Mouse (Mus musculus) liver, postnatal 0 days (tissue): ENCODE data around the gene Myocd. TPM values are rescaled to one million over a fixed set of nuclear protein-coding genes. Genes with fewer than 3 reads are reported as not detected.

Source experiments
- ATAC-seq: fragments of 200-750 bp; cut with Nextera tagmentation; 2 replicates; pipeline ENCODE4 v1.8.0; 2017; ENCODE audit warnings: mild to moderate bottlenecking, moderate library complexity
- DNase-seq: peaks from one replicate; pipeline ENCODE4 v3.0.0-alpha.2; 2016
- H3K27ac ChIP-seq: fragments of 300-500 bp; sonication (generic); 2 replicates; pipeline ENCODE4 v1.5.1; 2014; ENCODE audit warnings: antibody characterized with exemption, moderate library complexity, mild to moderate bottlenecking, low read depth
- H3K27me3 ChIP-seq: fragments of 300-500 bp; sonication (generic); 2 replicates; pipeline ENCODE4 v1.6.1; 2014; ENCODE audit warnings: low read length, control low read depth, mixed read lengths; ENCODE audit not compliant: insufficient read depth
- H3K36me3 ChIP-seq: fragments of 300-500 bp; sonication (generic); replicated peaks from 2 replicates; pipeline ENCODE4 v1.6.1; 2014; ENCODE audit warnings: mild to moderate bottlenecking, control low read depth, low read length, moderate library complexity, mixed read lengths; ENCODE audit not compliant: insufficient read depth
- H3K4me1 ChIP-seq: fragments of 300-500 bp; sonication (generic); 2 replicates; pipeline ENCODE4 v1.6.1; 2014; ENCODE audit warnings: antibody characterized with exemption, mild to moderate bottlenecking, control low read depth; ENCODE audit not compliant: insufficient read depth
- H3K4me2 ChIP-seq: fragments of 300-500 bp; sonication (generic); 2 replicates; pipeline ENCODE4 v1.6.1; 2014; ENCODE audit warnings: low read depth, mild to moderate bottlenecking, low read length, moderate library complexity, mixed read lengths
- H3K4me3 ChIP-seq: fragments of 300-500 bp; sonication (generic); 2 replicates; pipeline ENCODE4 v1.5.1; 2014; ENCODE audit warnings: low read depth, low read length
- H3K9ac ChIP-seq: fragments of 300-500 bp; sonication (generic); replicated peaks from 2 replicates; pipeline ENCODE4 v1.6.1; 2014; ENCODE audit warnings: mild to moderate bottlenecking, moderate library complexity
- H3K9me3 ChIP-seq: fragments of 300-500 bp; sonication (generic); 2 replicates; pipeline ENCODE4 v1.6.1; 2016; ENCODE audit warnings: mild to moderate bottlenecking, control low read depth, low read length, mixed read lengths
- CTCF ChIP-seq: sonication (generic); IDR thresholded peaks from 2 replicates; pipeline ENCODE4 v1.5.1; 2016; ENCODE audit warnings: antibody characterized with exemption, low read depth
- EP300 ChIP-seq: IDR thresholded peaks from 2 replicates; pipeline ENCODE4 v1.6.1; 2016; ENCODE audit warnings: antibody characterized with exemption, low read depth, mild to moderate bottlenecking
- WGBS: fragments of 180-500 bp; shearing (Covaris S2); extraction: QIAGEN DNeasy Blood & Tissue Kit; methylation state at CpG from one replicate; pipeline ENCODE4 v1.1.7; 2014; ENCODE audit not compliant: insufficient replicate concordance; 5-methylcytosine and 5-hydroxymethylcytosine counted together
- polyA plus RNA-seq: library from polyadenylated mRNA; unstranded; fragments of >200 nt; fragmentation: Nextera tagmentation; extraction: Ambion mirVana; gene quantifications from 2 replicates; pipeline ENCODE4 v1.2.1, GENCODE M21; 2015

Gene Myocd
- polyA plus RNA-seq, 1 experiment from 2014 or later = 0.28 TPM

DNA sequence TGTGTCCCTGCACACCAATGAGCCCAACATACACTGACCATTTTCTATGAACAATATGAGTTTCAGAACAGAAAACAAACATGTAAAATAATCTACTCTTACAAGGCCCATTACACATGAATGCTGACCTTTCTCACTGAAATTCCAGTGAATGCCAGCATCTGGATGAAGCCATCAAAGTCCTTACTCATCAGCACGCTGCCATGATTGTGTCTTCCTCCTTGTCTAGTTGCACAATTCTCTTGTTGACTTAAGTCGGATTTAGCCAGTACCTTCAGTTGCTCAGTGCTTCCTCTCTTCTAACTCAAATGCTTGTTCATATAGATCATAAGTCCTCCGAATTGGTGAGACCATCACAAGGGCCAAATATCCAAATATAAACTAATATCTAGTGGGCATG lies 130.8 kb downstream of the Myocd start:
- no peaks in the 10 kb centered on the region for H3K36me3 ChIP-seq
- no peak overlapping the region for H3K4me3 ChIP-seq
- no peaks in the 10 kb centered on the region for H3K9me3 ChIP-seq
- no peaks in the 10 kb centered on the region for H3K27me3 ChIP-seq
- no peak overlapping the region for H3K4me2 ChIP-seq
- no peak for ATAC-seq
- 0 out of 2 replicates have a peak, but pooled peaks cover 6% of the 10 kb centered on the region for H3K4me1 ChIP-seq
- TF ChIP-seq CTCF (no peak), EP300 (no peak)
- no peak overlapping the region for H3K27ac ChIP-seq
- no peak for DNase-seq
- WGBS = 74% methylated on average over 3 of the region's 3 CpGs
- no peak overlapping the region for H3K9ac ChIP-seq

DNA sequence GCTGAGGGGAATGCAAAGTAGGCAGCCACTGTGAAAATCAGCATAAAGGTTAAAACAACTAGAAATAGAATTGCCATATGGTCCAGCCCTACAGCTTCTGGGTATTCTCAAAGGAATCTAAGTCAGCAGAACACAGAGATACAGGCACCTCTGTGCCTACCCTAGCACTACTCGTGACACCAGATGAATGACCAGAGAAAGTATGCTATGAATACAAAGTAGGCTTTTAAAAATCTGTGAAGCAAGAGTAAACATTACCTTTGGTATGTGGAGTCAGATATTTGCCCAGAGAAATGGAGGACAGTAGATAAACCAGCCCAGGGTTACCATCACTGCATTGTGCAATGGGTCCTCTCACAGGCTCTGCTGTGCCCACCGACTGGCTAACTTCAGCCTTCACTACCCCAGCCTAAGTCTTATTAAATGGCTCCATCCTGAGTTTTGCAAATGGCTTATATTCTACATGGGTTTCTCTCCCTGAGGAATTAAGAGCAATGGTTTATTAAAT lies 132.6 kb downstream of the Myocd start:
- WGBS = 54% methylated on average over 2 of the region's 2 CpGs
- no peak for TF ChIP-seq CTCF
- no peak for TF ChIP-seq EP300
- H3K9me3 ChIP-seq = no peaks in the 10 kb centered on the region
- no peak overlapping the region for H3K27ac ChIP-seq
- H3K4me2 ChIP-seq = no peak overlapping the region
- H3K4me1 ChIP-seq = 0 out of 2 replicates have a peak, but pooled peaks cover 6% of the 10 kb centered on the region
- DNase-seq (no peak), ATAC-seq (peak; percentile 91)
- H3K9ac ChIP-seq = no peak overlapping the region
- no peaks in the 10 kb centered on the region for H3K36me3 ChIP-seq
- H3K27me3 ChIP-seq = no peaks in the 10 kb centered on the region
- H3K4me3 ChIP-seq = no peak overlapping the region

DNA sequence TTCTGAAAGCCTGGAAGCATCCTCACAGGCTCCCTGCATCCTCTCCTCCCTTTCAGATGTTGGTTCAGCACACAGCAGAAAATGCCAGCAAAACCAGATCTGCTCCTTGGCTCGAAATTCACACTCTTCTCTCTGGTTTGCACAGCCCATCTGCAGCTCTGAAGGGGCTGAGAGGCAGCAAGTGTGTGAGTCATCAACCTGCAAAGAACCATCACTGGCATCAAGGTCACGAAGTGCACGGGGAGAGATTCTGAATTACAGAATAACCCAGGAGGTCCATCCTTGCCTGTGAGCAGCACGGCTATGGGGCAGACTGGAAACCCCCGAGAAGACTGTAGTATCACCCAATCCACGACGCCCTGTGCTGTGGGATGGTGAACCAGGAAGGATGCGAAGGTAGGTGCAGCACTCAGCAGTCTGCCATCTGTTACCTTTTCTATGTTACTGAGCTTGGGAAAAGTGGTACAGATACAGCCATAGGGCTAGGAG lies 134.5 kb downstream of the Myocd start:
- 71% methylated on average over 8 of the region's 8 CpGs for WGBS
- H3K9ac ChIP-seq = no peak overlapping the region

DNA sequence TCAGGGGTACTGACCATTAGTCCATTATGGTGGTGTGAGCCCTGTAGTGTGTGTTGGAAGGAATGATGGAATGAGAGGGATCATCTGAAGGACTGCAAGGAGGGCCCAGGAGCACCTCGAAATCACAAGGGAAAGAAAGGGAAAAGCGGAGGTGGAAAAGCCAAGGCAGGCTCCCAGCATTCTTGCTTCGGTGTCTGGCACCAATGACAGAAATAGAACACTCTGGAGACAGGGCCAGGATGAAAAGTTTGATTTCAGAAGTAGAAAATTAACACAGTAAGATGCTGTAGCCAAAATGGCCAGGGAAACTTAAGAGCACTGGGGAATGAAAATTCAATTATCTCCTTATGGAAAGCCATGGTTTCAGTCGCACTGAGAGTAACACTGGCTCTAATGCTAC lies 136.1 kb downstream of the Myocd start:
- H3K4me1 ChIP-seq = 0 out of 2 replicates have a peak, but pooled peaks cover 6% of the 10 kb centered on the region
- no peaks in the 10 kb centered on the region for H3K36me3 ChIP-seq
- DNase-seq = no peak
- H3K27me3 ChIP-seq = no peaks in the 10 kb centered on the region
- H3K4me3 ChIP-seq = no peak overlapping the region
- 82% methylated on average over 4 of the region's 4 CpGs for WGBS
- TF ChIP-seq CTCF = no peak
- no peak for TF ChIP-seq EP300
- no peak overlapping the region for H3K27ac ChIP-seq
- no peak overlapping the region for H3K4me2 ChIP-seq
- no peak overlapping the region for H3K9ac ChIP-seq
- no peaks in the 10 kb centered on the region for H3K9me3 ChIP-seq
- ATAC-seq = no peak

More for the DNA sequence above, 134.5 kb downstream of the Myocd start:
- Histone ChIP-seq H3K4me3 (no peak overlapping the region), H3K4me2 (no peak overlapping the region), H3K9me3 (no peaks in the 10 kb centered on the region), H3K4me1 (0 out of 2 replicates have a peak, but pooled peaks cover 6% of the 10 kb centered on the region), H3K27me3 (no peaks in the 10 kb centered on the region), H3K36me3 (no peaks in the 10 kb centered on the region), H3K27ac (no peak overlapping the region)
- TF ChIP-seq CTCF (no peak), EP300 (no peak)
- DNase-seq (no peak), ATAC-seq (no peak)

DNA sequence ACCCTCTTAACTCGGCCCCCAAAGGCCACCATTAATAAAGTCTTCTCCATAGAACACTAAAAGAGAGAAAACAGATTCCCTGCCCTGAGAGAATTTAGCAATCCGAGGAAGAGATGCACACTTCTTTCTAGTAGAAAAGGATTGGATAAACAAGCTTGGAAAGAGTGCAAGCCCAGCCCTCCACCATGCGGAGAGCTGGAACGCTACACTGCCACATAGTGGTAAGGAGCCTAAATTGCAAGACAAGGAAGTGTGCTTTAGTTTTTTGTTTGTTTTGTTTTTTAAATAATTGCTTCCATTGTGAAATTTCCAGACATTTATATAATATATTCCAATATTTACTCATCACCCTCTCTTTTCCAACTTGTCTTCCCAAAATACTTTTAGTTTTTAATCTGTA lies 140.7 kb downstream of the Myocd start:
- no peak overlapping the region for H3K9ac ChIP-seq
- TF ChIP-seq CTCF = 0 out of 2 replicates have a peak, but pooled peaks have one; percentile 10
- TF ChIP-seq EP300 = no peak
- ATAC-seq (no peak), DNase-seq (no peak)
- H3K9me3 ChIP-seq = no peaks in the 10 kb centered on the region
- 81% methylated on average over 4 of the region's 4 CpGs for WGBS
- no peak overlapping the region for H3K27ac ChIP-seq
- no peaks in the 10 kb centered on the region for H3K36me3 ChIP-seq
- H3K4me3 ChIP-seq = no peak overlapping the region
- H3K27me3 ChIP-seq = no peaks in the 10 kb centered on the region
- no peak overlapping the region for H3K4me2 ChIP-seq
- H3K4me1 ChIP-seq = no peaks in the 10 kb centered on the region

- no peak overlapping the region for H3K9ac ChIP-seq
- ATAC-seq (no peak), DNase-seq (no peak)
- H3K4me2 ChIP-seq = no peak overlapping the region
- no peaks in the 10 kb centered on the region for H3K27me3 ChIP-seq
- 68% methylated on average over 4 of the region's 4 CpGs for WGBS
- H3K27ac ChIP-seq = no peak overlapping the region
- no peak for TF ChIP-seq EP300
- TF ChIP-seq CTCF = no peak
- H3K36me3 ChIP-seq = no peaks in the 10 kb centered on the region
- no peak overlapping the region for H3K4me3 ChIP-seq
- H3K9me3 ChIP-seq = no peaks in the 10 kb centered on the region
- H3K4me1 ChIP-seq = no peaks in the 10 kb centered on the region
Measured at GRCm38 (mm10) chr11:65128666-65129065, 141.1 kb downstream of the Myocd start.
